Mouse (Mus musculus) lung, postnatal 0 days (tissue): ENCODE measurements around the gene Ddx25.

ENCODE experiments used
- CTCF ChIP-seq: IDR thresholded peaks from 2 replicates; pipeline ENCODE4 v1.5.1; 2016; ENCODE audit warnings: antibody characterized with exemption, mild to moderate bottlenecking
- EP300 ChIP-seq: IDR thresholded peaks from 2 replicates; pipeline ENCODE4 v1.6.1; 2016; ENCODE audit warnings: antibody characterized with exemption, mild to moderate bottlenecking, control low read depth

DNA sequence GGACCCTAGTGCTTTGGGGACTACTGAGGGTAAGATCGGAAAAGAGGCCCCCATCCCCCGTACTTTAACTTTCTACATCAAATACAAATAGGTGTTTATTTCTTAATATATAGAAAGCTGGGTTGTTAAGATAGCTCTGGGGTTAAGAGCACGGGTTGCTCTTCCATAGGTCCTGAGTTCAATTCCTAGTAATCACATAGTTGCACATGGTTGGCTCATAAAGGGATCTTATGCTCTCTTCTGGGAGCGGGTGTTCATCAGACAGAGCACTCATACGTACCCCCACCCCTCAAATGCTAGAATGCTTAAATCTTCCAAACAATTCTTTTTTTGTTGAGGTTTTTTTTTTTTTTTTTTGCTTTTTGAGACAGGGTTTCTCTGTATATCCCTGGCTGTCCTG lies 12.3 kb upstream of the Ddx25 start:
- TF ChIP-seq CTCF = no peak
- TF ChIP-seq EP300 = no peak
